In genomic region chr19:6544712-6545111, GRCm38 (mm10) we compare ENCODE assay signal across 15 mouse cellular contexts.
DNase-seq lines count a peak whose midpoint lies in the region.
"Had no signal": no experiment of that assay in that cellular context is flagged by ENCODE, and none has a peak within 500 bp of the region (broad histone marks: within the 10 kb centered on the region; RNA-seq: fewer than 3 reads in every experiment).

No protein-coding gene starts in this region.

- DNase-seq in cerebellum, adult 11-12 months, result peak; percentile 32
- no peak for DNase-seq in cerebellum, adult 8-10 months
- DNase-seq in cerebellum, postnatal 25 days, result peak; percentile 13 to 15
- no peak for DNase-seq in cerebellum, adult 11 months
- DNase-seq in kidney, adult 8-10 months, result peak; percentile 23
- no peak for DNase-seq in kidney, postnatal 4 days
- DNase-seq: adrenal gland, postnatal 25 days; B cell, adult 2 months; forebrain, postnatal 0 days; gastrocnemius, adult 2 months; gastrocnemius, postnatal 14 days; heart, adult 18-20 months; heart, postnatal 10 days; heart, postnatal 4 days; kidney, adult 18-20 months had no signal

Comparison
In these comparisons a context has a peak if more than half of its experiments do, and no peak if none do; other contexts are left out.
1. DNase-seq: peak in cerebellum, adult 11-12 months (single experiment), cerebellum, postnatal 25 days (2 of 2) and kidney, adult 8-10 months (2 of 2); none in cerebellum, adult 8-10 months (single experiment), cerebellum, adult 11 months (single experiment) and kidney, postnatal 4 days (0 of 2).